Mouse (Mus musculus) v-Abl transformed pro-B cells (cell line): ENCODE data around the gene Tmprss9.

Experiments
- in situ Hi-C, 2 experiments: fragments of 400-800 bp; cut with MboI; formaldehyde crosslinking; loops; one replicate each; pipeline ENCODE4 v1.15.1; 2025; ENCODE audit not compliant: unreplicated experiment in 2 of 2

The Tmprss9 gene

GRCm38 (mm10) chr10:80934136-80934985 is 62.7 kb downstream of the Tmprss9 start:
- in situ Hi-C loops = no loop called here

- in situ Hi-C loops = no loop called here
These were observed 63.6 kb downstream of the Tmprss9 start for GRCm38 (mm10) chr10:80935241-80935640.

GRCm38 (mm10) chr10:80935698-80936097 is 64.0 kb downstream of the Tmprss9 start:
- in situ Hi-C loops = no loop called here

- in situ Hi-C loops = no loop called here
These were observed 64.6 kb downstream of the Tmprss9 start for GRCm38 (mm10) chr10:80936135-80936809.

- in situ Hi-C loops = no loop called here
These were observed 65.1 kb downstream of the Tmprss9 start for GRCm38 (mm10) chr10:80936810-80937164.

GRCm38 (mm10) chr10:80937646-80938045 is 66.0 kb downstream of the Tmprss9 start:
- in situ Hi-C loops = no loop called here

- in situ Hi-C loops = no loop called here
These were observed 67.3 kb downstream of the Tmprss9 start for GRCm38 (mm10) chr10:80938831-80939550.

GRCm38 (mm10) chr10:80939671-80940070 is 68.0 kb downstream of the Tmprss9 start:
- in situ Hi-C loops = no loop called here

GRCm38 (mm10) chr10:80940320-80940987 is 68.8 kb downstream of the Tmprss9 start:
- in situ Hi-C loops = no loop called here

GRCm38 (mm10) chr10:80940988-80941347 is 69.3 kb downstream of the Tmprss9 start:
- in situ Hi-C loops = no loop called here

- in situ Hi-C loops = no loop called here
These were observed 71.3 kb downstream of the Tmprss9 start for GRCm38 (mm10) chr10:80942919-80943318.

GRCm38 (mm10) chr10:80943701-80944100 is 72.1 kb downstream of the Tmprss9 start:
- in situ Hi-C loops = no loop called here

GRCm38 (mm10) chr10:80944231-80944630 is 72.6 kb downstream of the Tmprss9 start:
- in situ Hi-C loops = no loop called here

- in situ Hi-C loops = no loop called here
These were observed 75.2 kb downstream of the Tmprss9 start for GRCm38 (mm10) chr10:80946684-80947437.

GRCm38 (mm10) chr10:80947802-80948201 is 76.2 kb downstream of the Tmprss9 start:
- in situ Hi-C loops = no loop called here

GRCm38 (mm10) chr10:80948570-80948969 is 76.9 kb downstream of the Tmprss9 start:
- in situ Hi-C loops = no loop called here

- in situ Hi-C loops = no loop called here
These were observed 77.4 kb downstream of the Tmprss9 start for GRCm38 (mm10) chr10:80949081-80949480.
